Mouse (Mus musculus): ENCODE data around the gene Alad. TPM values are rescaled to one million over a fixed set of nuclear protein-coding genes. Genes with fewer than 3 reads are reported as not detected.
A peak's percentile ranks its signal among the peaks of the same experiment; 100 is the strongest.
"Not testable (repeated sequence)": the region's sequence is repeated elsewhere in the genome, so short reads cannot be mapped to it uniquely, and the experiment has no call there.

The Alad gene
- polyA plus RNA-seq, 1 experiment from 2014 or later = 113 TPM

DNA sequence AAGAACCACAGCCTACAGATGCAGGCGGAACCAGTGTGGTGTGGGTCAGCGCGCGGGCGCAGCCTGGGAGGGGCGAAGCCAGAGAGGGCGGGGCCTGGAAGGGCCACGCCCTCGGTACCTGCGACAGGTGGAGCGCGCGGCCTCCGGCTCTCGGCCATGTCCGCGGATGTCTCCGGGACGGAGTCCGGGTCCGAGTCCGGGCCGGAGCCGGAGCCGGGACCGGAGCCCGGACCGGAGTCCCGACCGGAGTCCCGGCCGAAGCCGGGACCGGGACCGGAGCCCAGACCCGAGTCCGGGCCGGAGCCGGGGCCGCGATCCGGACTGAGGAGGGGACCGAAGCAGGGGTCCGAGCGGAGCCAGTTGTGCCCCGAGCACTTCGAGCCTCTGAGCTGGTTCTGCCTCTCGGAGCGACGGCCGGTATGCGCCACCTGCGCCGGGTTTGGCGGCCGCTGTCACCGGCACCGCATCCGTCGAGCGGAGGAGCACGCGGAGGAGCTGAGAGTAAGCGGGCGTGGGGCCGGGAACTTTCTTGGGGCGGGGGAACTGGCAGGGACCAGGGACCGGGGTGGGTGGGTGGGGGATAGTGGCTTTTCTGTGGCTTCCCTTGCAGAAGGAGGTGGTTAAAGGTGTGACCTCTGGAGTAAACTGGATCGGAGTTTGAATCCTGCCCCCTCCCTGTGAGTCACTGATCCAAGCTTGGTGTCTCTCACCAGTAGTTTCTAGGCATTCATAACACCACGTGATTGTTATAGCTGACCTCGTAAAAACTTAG lies 39.6 kb downstream of the Alad start, which contains the start of gene Bspry:
Gene Bspry (plus strand): TSS at position 117 of the 772 bp plus-strand sequence.
- Histone ChIP-seq H3K27ac (ENCODE audit: low read length) (peak within 1 kb of the TSS; percentile 60), H3K9ac (replicated peaks; ENCODE audit: low read length) (peak within 1 kb of the TSS; percentile 70), H3K4me3 (ENCODE audit: low read length) (peak within 1 kb of the TSS; percentile 58), H3K4me2 (replicated peaks; ENCODE audit: low read depth, low read length) (peak within 1 kb of the TSS; percentile 86), H3K36me3 (ENCODE audit: insufficient read depth, low read length) (no peaks in the 10 kb centered on the region), H3K9me3 (ENCODE audit: low read length) (no peaks in the 10 kb centered on the region), H3K27me3 (ENCODE audit: insufficient read depth, low read length) (no peaks in the 10 kb centered on the region), H3K4me1 (ENCODE audit: insufficient read depth, low read length) (peaks cover 12% of the 10 kb centered on the region)
- ATAC-seq (ENCODE audit: low FRiP score, low TSS enrichment) = peak; percentile 88
- 1% methylated on average over 57 of the region's 71 CpGs for WGBS

- 13% methylated on average over 11 of the region's 11 CpGs for WGBS
- not testable (repeated sequence) for H3K36me3 ChIP-seq (ENCODE audit: insufficient read depth, low read length); H3K27ac ChIP-seq (ENCODE audit: low read length); ATAC-seq (ENCODE audit: low FRiP score, low TSS enrichment); H3K9me3 ChIP-seq (ENCODE audit: low read length); H3K27me3 ChIP-seq (ENCODE audit: insufficient read depth, low read length)
- Histone ChIP-seq H3K4me2 (replicated peaks; ENCODE audit: low read depth, low read length) (peak overlapping the region; percentile 86), H3K4me1 (ENCODE audit: insufficient read depth, low read length) (peaks cover 12% of the 10 kb centered on the region), H3K9ac (replicated peaks; ENCODE audit: low read length) (peak overlapping the region; percentile 70; the same call in 1 of the 2 replicates), H3K4me3 (ENCODE audit: low read length) (peak overlapping the region; percentile 58)
Observed at GRCm38 (mm10) chr4:62479593-62479936, 40.2 kb downstream of the Alad start.

DNA sequence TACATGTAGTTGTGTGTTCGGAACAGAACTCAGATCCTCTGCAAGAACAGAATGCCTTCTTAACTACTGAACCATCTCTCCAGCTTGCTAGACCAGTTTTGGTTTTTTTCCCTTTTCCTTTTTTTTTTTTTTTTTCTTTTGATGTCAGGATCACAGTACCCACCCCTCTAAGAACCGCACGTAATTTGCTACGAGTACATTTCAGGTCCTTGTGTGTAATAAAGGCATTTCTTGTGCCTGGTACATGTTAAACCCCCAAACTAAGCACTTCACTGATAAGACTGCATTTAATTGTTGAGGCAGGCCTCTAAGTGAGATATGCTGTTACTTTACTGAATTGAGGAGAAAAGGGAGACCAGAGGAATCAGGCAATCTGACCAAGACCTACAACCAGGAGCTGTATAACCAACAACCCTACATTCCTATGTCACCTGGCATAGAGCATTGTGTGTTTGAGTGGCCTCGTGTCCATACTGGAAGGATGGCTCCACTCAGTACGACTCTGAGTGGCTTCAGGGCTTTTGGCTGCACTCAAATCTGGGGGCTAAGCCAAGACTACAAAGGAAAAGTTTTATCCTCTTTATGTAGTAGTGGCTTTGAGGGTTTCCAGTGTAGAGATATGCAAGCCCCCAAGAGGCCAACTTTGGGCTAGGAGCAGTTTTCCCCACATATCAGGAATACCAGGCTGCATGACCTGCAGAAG lies 42.0 kb downstream of the Alad start:
- 77% methylated on average over 6 of the region's 6 CpGs for WGBS
- ATAC-seq (ENCODE audit: low FRiP score, low TSS enrichment) = no peak
- no peaks in the 10 kb centered on the region for H3K9me3 ChIP-seq (ENCODE audit: low read length)

DNA sequence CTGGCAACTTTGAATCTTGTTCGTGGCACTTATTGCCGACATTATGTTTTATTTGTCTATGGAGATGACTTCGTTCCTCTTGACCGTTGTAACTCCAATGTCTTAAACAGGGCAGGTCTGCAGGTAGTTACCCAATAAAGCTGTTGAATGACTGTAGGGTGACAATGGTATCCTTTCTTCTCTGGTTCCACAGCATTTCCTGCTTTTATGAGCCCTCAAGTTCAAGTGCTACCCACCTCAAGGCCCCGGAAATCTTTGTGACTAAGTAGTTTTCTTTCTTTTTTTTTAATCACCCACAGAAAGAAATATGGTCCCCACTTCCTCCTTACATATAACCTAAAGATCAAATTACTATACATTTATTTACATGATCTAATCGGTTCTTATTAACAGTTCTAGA lies 43.9 kb downstream of the Alad start:
- no peaks in the 10 kb centered on the region for H3K36me3 ChIP-seq (ENCODE audit: insufficient read depth, low read length)
- H3K27ac ChIP-seq (ENCODE audit: low read length) = peak overlapping the region; percentile 2; the same call in 1 of the 2 replicates
- H3K9me3 ChIP-seq (ENCODE audit: low read length) = no peaks in the 10 kb centered on the region
- no peak overlapping the region for H3K4me3 ChIP-seq (ENCODE audit: low read length)
- H3K4me1 ChIP-seq (ENCODE audit: insufficient read depth, low read length) = peaks cover 9% of the 10 kb centered on the region
- WGBS = 79% methylated on average over 6 of the region's 6 CpGs
- H3K27me3 ChIP-seq (ENCODE audit: insufficient read depth, low read length) = no peaks in the 10 kb centered on the region
- no peak overlapping the region for H3K9ac ChIP-seq (replicated peaks; ENCODE audit: low read length)
- H3K4me2 ChIP-seq (replicated peaks; ENCODE audit: low read depth, low read length) = no peak overlapping the region
- no peak for ATAC-seq (ENCODE audit: low FRiP score, low TSS enrichment)

More for the DNA sequence above, 42.0 kb downstream of the Alad start:
- Histone ChIP-seq H3K27ac (ENCODE audit: low read length) (peak overlapping the region; percentile 39; the same call in 1 of the 2 replicates), H3K4me2 (replicated peaks; ENCODE audit: low read depth, low read length) (no peak overlapping the region), H3K9ac (replicated peaks; ENCODE audit: low read length) (no peak overlapping the region), H3K27me3 (ENCODE audit: insufficient read depth, low read length) (no peaks in the 10 kb centered on the region), H3K36me3 (ENCODE audit: insufficient read depth, low read length) (no peaks in the 10 kb centered on the region), H3K4me3 (ENCODE audit: low read length) (no peak overlapping the region), H3K4me1 (ENCODE audit: insufficient read depth, low read length) (peaks cover 12% of the 10 kb centered on the region)

- H3K9ac ChIP-seq (replicated peaks; ENCODE audit: low read length) = no peak overlapping the region
- H3K4me3 ChIP-seq (ENCODE audit: low read length) = no peak overlapping the region
- H3K4me1 ChIP-seq (ENCODE audit: insufficient read depth, low read length) = peaks cover 9% of the 10 kb centered on the region
- WGBS = 61% methylated on average over 2 of the region's 2 CpGs
- peak; percentile 10; the same call in 1 of the 2 replicates for ATAC-seq (ENCODE audit: low FRiP score, low TSS enrichment)
- peak overlapping the region; percentile 2; the same call in 1 of the 2 replicates for H3K27ac ChIP-seq (ENCODE audit: low read length)
- no peak overlapping the region for H3K4me2 ChIP-seq (replicated peaks; ENCODE audit: low read depth, low read length)
- H3K27me3 ChIP-seq (ENCODE audit: insufficient read depth, low read length) = no peaks in the 10 kb centered on the region
- no peaks in the 10 kb centered on the region for H3K9me3 ChIP-seq (ENCODE audit: low read length)
- no peaks in the 10 kb centered on the region for H3K36me3 ChIP-seq (ENCODE audit: insufficient read depth, low read length)
Observed at GRCm38 (mm10) chr4:62475131-62475530, 44.6 kb downstream of the Alad start.

GRCm38 (mm10) chr4:62472071-62472470 lies 47.6 kb downstream of the Alad start:
- H3K27me3 ChIP-seq (ENCODE audit: insufficient read depth, low read length) = no peaks in the 10 kb centered on the region
- peaks cover 3% of the 10 kb centered on the region; the same call in 1 of the 2 replicates for H3K36me3 ChIP-seq (ENCODE audit: insufficient read depth, low read length)
- no peak overlapping the region for H3K27ac ChIP-seq (ENCODE audit: low read length)
- WGBS = 97% methylated on average over 2 of the region's 2 CpGs
- H3K9ac ChIP-seq (replicated peaks; ENCODE audit: low read length) = no peak overlapping the region
- no peak overlapping the region for H3K4me3 ChIP-seq (ENCODE audit: low read length)
- no peak for ATAC-seq (ENCODE audit: low FRiP score, low TSS enrichment)
- peaks cover 6% of the 10 kb centered on the region; the same call in 1 of the 2 replicates for H3K4me1 ChIP-seq (ENCODE audit: insufficient read depth, low read length)
- no peak overlapping the region for H3K4me2 ChIP-seq (replicated peaks; ENCODE audit: low read depth, low read length)
- H3K9me3 ChIP-seq (ENCODE audit: low read length) = peaks cover 3% of the 10 kb centered on the region; the same call in 1 of the 2 replicates

DNA sequence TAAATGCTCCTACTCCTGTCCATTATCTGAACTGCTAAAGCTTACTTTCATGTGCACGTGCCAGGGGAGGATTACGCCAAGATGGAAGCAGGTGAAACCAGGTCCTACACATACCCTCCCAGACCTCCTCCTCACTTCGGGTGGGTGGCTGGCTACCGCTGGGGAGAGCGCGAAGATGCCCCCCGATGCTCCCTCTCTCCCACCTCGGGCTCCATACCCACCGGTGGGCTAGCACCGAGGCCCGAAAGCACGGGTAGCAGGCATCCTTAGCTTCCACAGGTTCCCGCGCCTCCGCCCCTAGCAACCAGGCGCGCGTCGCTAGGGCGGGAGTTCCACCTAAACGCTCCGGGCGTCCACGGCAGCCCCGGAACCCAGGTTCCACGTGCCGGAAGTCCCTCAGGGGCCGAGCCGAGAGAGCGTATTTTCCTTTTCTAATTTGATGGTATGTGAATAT lies 49.1 kb downstream of the Alad start, which contains the start of gene Wdr31:
Gene Wdr31 (minus strand): TSS at position 299 of the 454 bp plus-strand sequence.
- peak within 1 kb of the TSS; percentile 64 for H3K4me3 ChIP-seq (ENCODE audit: low read length)
- H3K4me2 ChIP-seq (replicated peaks; ENCODE audit: low read depth, low read length) = peak within 1 kb of the TSS; percentile 65
- whole genome bisulfite sequencing = under 1% methylated on average over 30 of the region's 30 CpGs
- peak within 1 kb of the TSS; percentile 77 for H3K9ac ChIP-seq (replicated peaks; ENCODE audit: low read length)
- H3K4me1 ChIP-seq (ENCODE audit: insufficient read depth, low read length) = peaks cover 4% of the 10 kb centered on the region; the same call in 1 of the 2 replicates
- peaks cover 3% of the 10 kb centered on the region; the same call in 1 of the 2 replicates for H3K9me3 ChIP-seq (ENCODE audit: low read length)
- H3K36me3 ChIP-seq (ENCODE audit: insufficient read depth, low read length) = peaks cover 3% of the 10 kb centered on the region; the same call in 1 of the 2 replicates
- no peak within 1 kb of the TSS for H3K27ac ChIP-seq (ENCODE audit: low read length)
- H3K27me3 ChIP-seq (ENCODE audit: insufficient read depth, low read length) = no peaks in the 10 kb centered on the region
- ATAC-seq (ENCODE audit: low FRiP score, low TSS enrichment) = peak; percentile 94

- 97% methylated on average over 1 of the region's 1 CpGs for WGBS
- no peak for ATAC-seq (ENCODE audit: low FRiP score, low TSS enrichment)
Observed at GRCm38 (mm10) chr4:62468158-62468557, 51.6 kb downstream of the Alad start.

GRCm38 (mm10) chr4:62463124-62463523 lies 56.6 kb downstream of the Alad start:
- ATAC-seq (ENCODE audit: low FRiP score, low TSS enrichment) = no peak
- H3K4me2 ChIP-seq (replicated peaks; ENCODE audit: low read depth, low read length) = no peak overlapping the region
- H3K36me3 ChIP-seq (ENCODE audit: insufficient read depth, low read length) = 0 out of 2 replicates have a peak, but pooled peaks cover 4% of the 10 kb centered on the region
- H3K27me3 ChIP-seq (ENCODE audit: insufficient read depth, low read length) = no peaks in the 10 kb centered on the region
- no peaks in the 10 kb centered on the region for H3K9me3 ChIP-seq (ENCODE audit: low read length)
- no peak overlapping the region for H3K4me3 ChIP-seq (ENCODE audit: low read length)
- 87% methylated on average over 2 of the region's 2 CpGs for WGBS
- H3K27ac ChIP-seq (ENCODE audit: low read length) = no peak overlapping the region
- H3K4me1 ChIP-seq (ENCODE audit: insufficient read depth, low read length) = no peaks in the 10 kb centered on the region
- H3K9ac ChIP-seq (replicated peaks; ENCODE audit: low read length) = no peak overlapping the region

More at GRCm38 (mm10) chr4:62468158-62468557, 51.6 kb downstream of the Alad start:
- H3K9ac ChIP-seq (replicated peaks; ENCODE audit: low read length) = no peak overlapping the region
- no peak overlapping the region for H3K4me3 ChIP-seq (ENCODE audit: low read length)
- peaks cover 3% of the 10 kb centered on the region; the same call in 1 of the 2 replicates for H3K36me3 ChIP-seq (ENCODE audit: insufficient read depth, low read length)
- no peak overlapping the region for H3K4me2 ChIP-seq (replicated peaks; ENCODE audit: low read depth, low read length)
- H3K27me3 ChIP-seq (ENCODE audit: insufficient read depth, low read length) = no peaks in the 10 kb centered on the region
- no peak overlapping the region for H3K27ac ChIP-seq (ENCODE audit: low read length)
- H3K4me1 ChIP-seq (ENCODE audit: insufficient read depth, low read length) = peaks cover 4% of the 10 kb centered on the region; the same call in 1 of the 2 replicates
- peaks cover 3% of the 10 kb centered on the region; the same call in 1 of the 2 replicates for H3K9me3 ChIP-seq (ENCODE audit: low read length)
